Mouse (Mus musculus): ENCODE measurements around the gene Ccdc138. TPM values are rescaled to one million over a fixed set of nuclear protein-coding genes. Genes with fewer than 3 reads are reported as not detected.
"Not testable (repeated sequence)": the region's sequence is repeated elsewhere in the genome, so short reads cannot be mapped to it uniquely, and the experiment has no call there.

Ccdc138 gene
- polyA plus RNA-seq, 1 experiment from 2014 or later = 6.8 TPM

- Histone ChIP-seq H3K36me3 (ENCODE audit: control insufficient read depth, insufficient read depth, low read length) (peaks cover 19% of the 10 kb centered on the region), H3K4me3 (replicated peaks; ENCODE audit: low read length) (peak overlapping the region; percentile 79), H3K4me1 (ENCODE audit: control insufficient read depth, insufficient read depth, low read length) (0 out of 2 replicates have a peak, but pooled peaks cover 3% of the 10 kb centered on the region), H3K27ac (ENCODE audit: low read length) (no peak overlapping the region; the same call in 1 of the 2 replicates), H3K27me3 (ENCODE audit: control insufficient read depth, insufficient read depth, low read length) (no peaks in the 10 kb centered on the region), H3K9ac (ENCODE audit: low read length) (no peak overlapping the region), H3K4me2 (ENCODE audit: low read depth, low read length) (peak overlapping the region; percentile 68), H3K9me3 (replicated peaks; ENCODE audit: control insufficient read depth, low read length) (no peaks in the 10 kb centered on the region)
- ATAC-seq (ENCODE audit: insufficient read depth, low FRiP score) = no peak
These were observed 1.0 kb upstream of the Ccdc138 start for GRCm38 (mm10) chr10:58496732-58497131.

- Histone ChIP-seq H3K4me1 (ENCODE audit: control insufficient read depth, insufficient read depth, low read length) (0 out of 2 replicates have a peak, but pooled peaks cover 3% of the 10 kb centered on the region), H3K9ac (ENCODE audit: low read length) (peak overlapping the region; percentile 83), H3K9me3 (replicated peaks; ENCODE audit: control insufficient read depth, low read length) (no peaks in the 10 kb centered on the region), H3K4me3 (replicated peaks; ENCODE audit: low read length) (peak overlapping the region; percentile 79), H3K27me3 (ENCODE audit: control insufficient read depth, insufficient read depth, low read length) (no peaks in the 10 kb centered on the region), H3K36me3 (ENCODE audit: control insufficient read depth, insufficient read depth, low read length) (peaks cover 12% of the 10 kb centered on the region), H3K4me2 (ENCODE audit: low read depth, low read length) (peak overlapping the region; percentile 68), H3K27ac (ENCODE audit: low read length) (no peak overlapping the region)
- 54% methylated on average over 2 of the region's 2 CpGs for WGBS
- ATAC-seq (ENCODE audit: insufficient read depth, low FRiP score) = no peak
These were observed 768 bp downstream of the Ccdc138 start for GRCm38 (mm10) chr10:58498516-58498915.

- 95% methylated on average over 1 of the region's 1 CpGs for WGBS
- no peak for ATAC-seq (ENCODE audit: insufficient read depth, low FRiP score)
- H3K27me3 ChIP-seq (ENCODE audit: control insufficient read depth, insufficient read depth, low read length) = no peaks in the 10 kb centered on the region
- H3K4me3 ChIP-seq (replicated peaks; ENCODE audit: low read length) = no peak overlapping the region
- no peak overlapping the region for H3K27ac ChIP-seq (ENCODE audit: low read length)
- H3K4me1 ChIP-seq (ENCODE audit: control insufficient read depth, insufficient read depth, low read length) = no peaks in the 10 kb centered on the region
- H3K9ac ChIP-seq (ENCODE audit: low read length) = no peak overlapping the region
- H3K9me3 ChIP-seq (replicated peaks; ENCODE audit: control insufficient read depth, low read length) = no peaks in the 10 kb centered on the region
- H3K36me3 ChIP-seq (ENCODE audit: control insufficient read depth, insufficient read depth, low read length) = no peaks in the 10 kb centered on the region
- H3K4me2 ChIP-seq (ENCODE audit: low read depth, low read length) = no peak overlapping the region
These were observed 31.6 kb downstream of the Ccdc138 start for GRCm38 (mm10) chr10:58529358-58529757.

- H3K9ac ChIP-seq (ENCODE audit: low read length) = no peak overlapping the region
- H3K4me3 ChIP-seq (replicated peaks; ENCODE audit: low read length) = no peak overlapping the region
- H3K36me3 ChIP-seq (ENCODE audit: control insufficient read depth, insufficient read depth, low read length) = no peaks in the 10 kb centered on the region
- H3K4me2 ChIP-seq (ENCODE audit: low read depth, low read length) = no peak overlapping the region
- H3K9me3 ChIP-seq (replicated peaks; ENCODE audit: control insufficient read depth, low read length) = no peaks in the 10 kb centered on the region
- no peak overlapping the region for H3K27ac ChIP-seq (ENCODE audit: low read length)
- ATAC-seq (ENCODE audit: insufficient read depth, low FRiP score) = no peak
- 89% methylated on average over 10 of the region's 10 CpGs for WGBS
- H3K4me1 ChIP-seq (ENCODE audit: control insufficient read depth, insufficient read depth, low read length) = no peaks in the 10 kb centered on the region
- no peaks in the 10 kb centered on the region for H3K27me3 ChIP-seq (ENCODE audit: control insufficient read depth, insufficient read depth, low read length)
These were observed 33.4 kb downstream of the Ccdc138 start for GRCm38 (mm10) chr10:58530896-58531790.

- Histone ChIP-seq H3K9me3 (replicated peaks; ENCODE audit: control insufficient read depth, low read length) (no peaks in the 10 kb centered on the region), H3K9ac (ENCODE audit: low read length) (no peak overlapping the region), H3K4me1 (ENCODE audit: control insufficient read depth, insufficient read depth, low read length) (no peaks in the 10 kb centered on the region), H3K4me2 (ENCODE audit: low read depth, low read length) (no peak overlapping the region), H3K27ac (ENCODE audit: low read length) (no peak overlapping the region), H3K27me3 (ENCODE audit: control insufficient read depth, insufficient read depth, low read length) (no peaks in the 10 kb centered on the region), H3K36me3 (ENCODE audit: control insufficient read depth, insufficient read depth, low read length) (no peaks in the 10 kb centered on the region), H3K4me3 (replicated peaks; ENCODE audit: low read length) (no peak overlapping the region)
- WGBS = 96% methylated on average over 2 of the region's 2 CpGs
- no peak for ATAC-seq (ENCODE audit: insufficient read depth, low FRiP score)
These were observed 34.4 kb downstream of the Ccdc138 start for GRCm38 (mm10) chr10:58532177-58532576.

- not testable (repeated sequence) for H3K27me3 ChIP-seq (ENCODE audit: control insufficient read depth, insufficient read depth, low read length); H3K27ac ChIP-seq (ENCODE audit: low read length); H3K36me3 ChIP-seq (ENCODE audit: control insufficient read depth, insufficient read depth, low read length); H3K4me2 ChIP-seq (ENCODE audit: low read depth, low read length); H3K4me1 ChIP-seq (ENCODE audit: control insufficient read depth, insufficient read depth, low read length); H3K9ac ChIP-seq (ENCODE audit: low read length); H3K9me3 ChIP-seq (replicated peaks; ENCODE audit: control insufficient read depth, low read length); ATAC-seq (ENCODE audit: insufficient read depth, low FRiP score); H3K4me3 ChIP-seq (replicated peaks; ENCODE audit: low read length)
- WGBS = 92% methylated on average over 5 of the region's 5 CpGs
These were observed 38.5 kb downstream of the Ccdc138 start for GRCm38 (mm10) chr10:58536276-58536675.

GRCm38 (mm10) chr10:58540613-58541012, 42.9 kb downstream of the Ccdc138 start:
- H3K27ac ChIP-seq (ENCODE audit: low read length) = no peak overlapping the region
- WGBS = 73% methylated on average over 13 of the region's 13 CpGs
- no peaks in the 10 kb centered on the region for H3K9me3 ChIP-seq (replicated peaks; ENCODE audit: control insufficient read depth, low read length)
- H3K4me1 ChIP-seq (ENCODE audit: control insufficient read depth, insufficient read depth, low read length) = no peaks in the 10 kb centered on the region
- no peak overlapping the region for H3K4me3 ChIP-seq (replicated peaks; ENCODE audit: low read length)
- no peaks in the 10 kb centered on the region for H3K36me3 ChIP-seq (ENCODE audit: control insufficient read depth, insufficient read depth, low read length)
- no peaks in the 10 kb centered on the region for H3K27me3 ChIP-seq (ENCODE audit: control insufficient read depth, insufficient read depth, low read length)
- ATAC-seq (ENCODE audit: insufficient read depth, low FRiP score) = no peak
- H3K9ac ChIP-seq (ENCODE audit: low read length) = no peak overlapping the region
- H3K4me2 ChIP-seq (ENCODE audit: low read depth, low read length) = no peak overlapping the region

- ATAC-seq (ENCODE audit: insufficient read depth, low FRiP score) = no peak
- H3K27ac ChIP-seq (ENCODE audit: low read length) = no peak overlapping the region
- no peaks in the 10 kb centered on the region for H3K27me3 ChIP-seq (ENCODE audit: control insufficient read depth, insufficient read depth, low read length)
These were observed 51.0 kb downstream of the Ccdc138 start for GRCm38 (mm10) chr10:58548739-58549138.

GRCm38 (mm10) chr10:58554693-58555387, 57.1 kb downstream of the Ccdc138 start:
- Histone ChIP-seq H3K27me3 (ENCODE audit: control insufficient read depth, insufficient read depth, low read length) (no peaks in the 10 kb centered on the region), H3K4me1 (ENCODE audit: control insufficient read depth, insufficient read depth, low read length) (no peaks in the 10 kb centered on the region), H3K4me2 (ENCODE audit: low read depth, low read length) (no peak overlapping the region), H3K27ac (ENCODE audit: low read length) (no peak overlapping the region), H3K36me3 (ENCODE audit: control insufficient read depth, insufficient read depth, low read length) (no peaks in the 10 kb centered on the region), H3K9me3 (replicated peaks; ENCODE audit: control insufficient read depth, low read length) (no peaks in the 10 kb centered on the region), H3K4me3 (replicated peaks; ENCODE audit: low read length) (no peak overlapping the region), H3K9ac (ENCODE audit: low read length) (no peak overlapping the region)
- 85% methylated on average over 8 of the region's 8 CpGs for WGBS
- no peak for ATAC-seq (ENCODE audit: insufficient read depth, low FRiP score)

More at GRCm38 (mm10) chr10:58548739-58549138, 51.0 kb downstream of the Ccdc138 start:
- Histone ChIP-seq H3K9me3 (replicated peaks; ENCODE audit: control insufficient read depth, low read length) (no peaks in the 10 kb centered on the region), H3K36me3 (ENCODE audit: control insufficient read depth, insufficient read depth, low read length) (no peaks in the 10 kb centered on the region), H3K4me1 (ENCODE audit: control insufficient read depth, insufficient read depth, low read length) (no peaks in the 10 kb centered on the region), H3K9ac (ENCODE audit: low read length) (no peak overlapping the region), H3K4me3 (replicated peaks; ENCODE audit: low read length) (no peak overlapping the region), H3K4me2 (ENCODE audit: low read depth, low read length) (no peak overlapping the region)

Measured in stomach, embryonic 16.5 days (tissue).